Mouse (Mus musculus) liver, embryonic 16.5 days (tissue): ENCODE data around the gene Iars2. TPM values are rescaled to one million over a fixed set of nuclear protein-coding genes. Genes with fewer than 3 reads are reported as not detected.

Experiments used
- ATAC-seq: fragments of 200-750 bp; cut with Nextera tagmentation; 2 replicates; pipeline ENCODE4 v1.8.0; 2017; ENCODE audit warnings: low read depth, mild to moderate bottlenecking, moderate number of reproducible peaks, moderate library complexity
- H3K27ac ChIP-seq: fragments of 300-500 bp; sonication (generic); 2 replicates; pipeline ENCODE4 v1.5.1; 2014; ENCODE audit warnings: mild to moderate bottlenecking, low read length
- H3K27me3 ChIP-seq: fragments of 300-500 bp; sonication (generic); 2 replicates; pipeline ENCODE4 v1.6.1; 2014; ENCODE audit warnings: low read depth, low read length, mixed read lengths; ENCODE audit not compliant: control insufficient read depth, insufficient read depth
- H3K36me3 ChIP-seq: fragments of 300-500 bp; sonication (generic); 2 replicates; pipeline ENCODE4 v1.6.1; 2014; ENCODE audit warnings: mild to moderate bottlenecking; ENCODE audit not compliant: control insufficient read depth, insufficient read depth
- H3K4me1 ChIP-seq: fragments of 300-500 bp; sonication (generic); 2 replicates; pipeline ENCODE4 v1.6.1; 2014; ENCODE audit warnings: low read depth, low read length, mixed read lengths; ENCODE audit not compliant: control insufficient read depth
- H3K4me2 ChIP-seq: fragments of 300-500 bp; sonication (generic); 2 replicates; pipeline ENCODE4 v1.6.1; 2014; ENCODE audit warnings: low read depth, low read length, mixed read lengths
- H3K4me3 ChIP-seq: fragments of 300-500 bp; sonication (generic); 2 replicates; pipeline ENCODE4 v1.5.1; 2014; ENCODE audit warnings: low read depth, mild to moderate bottlenecking, low read length
- H3K9ac ChIP-seq: fragments of 300-500 bp; sonication (generic); 2 replicates; pipeline ENCODE4 v1.6.1; 2014; ENCODE audit warnings: low read depth, low read length
- H3K9me3 ChIP-seq: fragments of 300-500 bp; sonication (generic); replicated peaks from 2 replicates; pipeline ENCODE4 v1.6.1; 2016; ENCODE audit warnings: low read length; ENCODE audit not compliant: control insufficient read depth
- WGBS: fragments of 180-500 bp; shearing (Covaris S2); extraction: QIAGEN DNeasy Blood & Tissue Kit; methylation state at CpG from one replicate; pipeline ENCODE4 v1.1.7; 2014; ENCODE audit not compliant: insufficient replicate concordance; 5-methylcytosine and 5-hydroxymethylcytosine counted together
- polyA plus RNA-seq: library from polyadenylated mRNA; unstranded; fragments of >200 nt; fragmentation: Nextera tagmentation; extraction: Ambion mirVana; gene quantifications from 2 replicates; pipeline ENCODE4 v1.2.1, GENCODE M21; 2015

Iars2 gene
- polyA plus RNA-seq, 1 experiment from 2014 or later = 17.5 TPM

- no peaks in the 10 kb centered on the region for H3K9me3 ChIP-seq
- no peak overlapping the region for H3K4me3 ChIP-seq
- no peak overlapping the region for H3K4me2 ChIP-seq
- peaks cover 5% of the 10 kb centered on the region for H3K4me1 ChIP-seq
- WGBS = 90% methylated on average over 12 of the region's 12 CpGs
- H3K9ac ChIP-seq = no peak overlapping the region
- ATAC-seq = no peak
- H3K36me3 ChIP-seq = peaks cover 26% of the 10 kb centered on the region
- H3K27ac ChIP-seq = no peak overlapping the region
- H3K27me3 ChIP-seq = no peaks in the 10 kb centered on the region
Observed at GRCm38 (mm10) chr1:185255336-185255735, 73.9 kb downstream of the Iars2 start.

- WGBS = 72% methylated on average over 12 of the region's 12 CpGs
- Histone ChIP-seq H3K9me3 (no peaks in the 10 kb centered on the region), H3K4me2 (no peak overlapping the region), H3K27ac (no peak overlapping the region), H3K4me1 (peaks cover 5% of the 10 kb centered on the region), H3K27me3 (no peaks in the 10 kb centered on the region), H3K36me3 (peaks cover 26% of the 10 kb centered on the region), H3K9ac (no peak overlapping the region), H3K4me3 (no peak overlapping the region)
- no peak for ATAC-seq
Observed at GRCm38 (mm10) chr1:185253140-185253892, 75.9 kb downstream of the Iars2 start.

- H3K4me1 ChIP-seq = peaks cover 5% of the 10 kb centered on the region
- H3K27ac ChIP-seq = no peak overlapping the region
- WGBS = 76% methylated on average over 3 of the region's 3 CpGs
- H3K9ac ChIP-seq = no peak overlapping the region
- no peak for ATAC-seq
- H3K36me3 ChIP-seq = peaks cover 26% of the 10 kb centered on the region
- H3K9me3 ChIP-seq = no peaks in the 10 kb centered on the region
- no peaks in the 10 kb centered on the region for H3K27me3 ChIP-seq
- H3K4me2 ChIP-seq = no peak overlapping the region
- H3K4me3 ChIP-seq = no peak overlapping the region
Observed at GRCm38 (mm10) chr1:185252351-185252750, 76.8 kb downstream of the Iars2 start.

GRCm38 (mm10) chr1:185248728-185249127, 80.5 kb downstream of the Iars2 start:
- H3K9ac ChIP-seq = no peak overlapping the region
- H3K4me3 ChIP-seq = no peak overlapping the region
- H3K4me1 ChIP-seq = peaks cover 5% of the 10 kb centered on the region
- H3K9me3 ChIP-seq = no peaks in the 10 kb centered on the region
- H3K4me2 ChIP-seq = no peak overlapping the region
- peaks cover 26% of the 10 kb centered on the region for H3K36me3 ChIP-seq
- no peak for ATAC-seq
- H3K27ac ChIP-seq = no peak overlapping the region
- no peaks in the 10 kb centered on the region for H3K27me3 ChIP-seq
- WGBS = 77% methylated on average over 8 of the region's 8 CpGs

GRCm38 (mm10) chr1:185247429-185248085, 81.6 kb downstream of the Iars2 start:
- H3K4me2 ChIP-seq = no peak overlapping the region
- H3K27me3 ChIP-seq = no peaks in the 10 kb centered on the region
- WGBS = 80% methylated on average over 20 of the region's 20 CpGs
- H3K9me3 ChIP-seq = no peaks in the 10 kb centered on the region
- H3K4me1 ChIP-seq = peaks cover 2% of the 10 kb centered on the region; the same call in 1 of the 2 replicates
- peak overlapping the region; percentile 64 for H3K27ac ChIP-seq
- H3K4me3 ChIP-seq = no peak overlapping the region
- peak; percentile 51; the same call in 1 of the 2 replicates for ATAC-seq
- H3K9ac ChIP-seq = no peak overlapping the region
- H3K36me3 ChIP-seq = peaks cover 21% of the 10 kb centered on the region

GRCm38 (mm10) chr1:185245456-185245855, 83.7 kb downstream of the Iars2 start:
- Histone ChIP-seq H3K4me1 (no peaks in the 10 kb centered on the region), H3K27ac (no peak overlapping the region), H3K4me2 (no peak overlapping the region), H3K36me3 (peaks cover 14% of the 10 kb centered on the region), H3K9me3 (no peaks in the 10 kb centered on the region), H3K27me3 (no peaks in the 10 kb centered on the region), H3K9ac (no peak overlapping the region), H3K4me3 (no peak overlapping the region)
- no peak for ATAC-seq
- 72% methylated on average over 7 of the region's 7 CpGs for WGBS

GRCm38 (mm10) chr1:185243013-185243412, 86.2 kb downstream of the Iars2 start:
- H3K27ac ChIP-seq = no peak overlapping the region
- no peak overlapping the region for H3K9ac ChIP-seq
- no peak overlapping the region for H3K4me3 ChIP-seq
- H3K4me1 ChIP-seq = no peaks in the 10 kb centered on the region
- no peak overlapping the region for H3K4me2 ChIP-seq
- no peak for ATAC-seq
- no peaks in the 10 kb centered on the region for H3K27me3 ChIP-seq
- H3K9me3 ChIP-seq = no peaks in the 10 kb centered on the region
- 78% methylated on average over 8 of the region's 8 CpGs for WGBS
- peaks cover 15% of the 10 kb centered on the region for H3K36me3 ChIP-seq

GRCm38 (mm10) chr1:185236530-185236929, 92.7 kb downstream of the Iars2 start:
- H3K27me3 ChIP-seq = no peaks in the 10 kb centered on the region
- WGBS = 80% methylated on average over 4 of the region's 4 CpGs
- peaks cover 26% of the 10 kb centered on the region for H3K36me3 ChIP-seq
- no peak overlapping the region for H3K4me2 ChIP-seq
- H3K9me3 ChIP-seq = no peaks in the 10 kb centered on the region
- no peak overlapping the region for H3K9ac ChIP-seq
- H3K27ac ChIP-seq = no peak overlapping the region
- H3K4me3 ChIP-seq = no peak overlapping the region
- H3K4me1 ChIP-seq = no peaks in the 10 kb centered on the region
- no peak for ATAC-seq

- no peak overlapping the region for H3K27ac ChIP-seq
- no peaks in the 10 kb centered on the region for H3K4me1 ChIP-seq
- H3K9me3 ChIP-seq = no peaks in the 10 kb centered on the region
- H3K9ac ChIP-seq = no peak overlapping the region
- H3K36me3 ChIP-seq = peaks cover 20% of the 10 kb centered on the region
- H3K4me2 ChIP-seq = no peak overlapping the region
- H3K27me3 ChIP-seq = no peaks in the 10 kb centered on the region
- WGBS = 77% methylated on average over 5 of the region's 5 CpGs
- H3K4me3 ChIP-seq = no peak overlapping the region
- ATAC-seq = no peak
Observed at GRCm38 (mm10) chr1:185235837-185236236, 93.4 kb downstream of the Iars2 start.
